Mouse (Mus musculus): ENCODE results near the gene Rab1a. TPM values are rescaled to one million over a fixed set of nuclear protein-coding genes. Genes with fewer than 3 reads are reported as not detected.

The Rab1a gene
- total RNA-seq, 2 experiments from 2014 or later = 88.6 to 95.4 TPM

DNA sequence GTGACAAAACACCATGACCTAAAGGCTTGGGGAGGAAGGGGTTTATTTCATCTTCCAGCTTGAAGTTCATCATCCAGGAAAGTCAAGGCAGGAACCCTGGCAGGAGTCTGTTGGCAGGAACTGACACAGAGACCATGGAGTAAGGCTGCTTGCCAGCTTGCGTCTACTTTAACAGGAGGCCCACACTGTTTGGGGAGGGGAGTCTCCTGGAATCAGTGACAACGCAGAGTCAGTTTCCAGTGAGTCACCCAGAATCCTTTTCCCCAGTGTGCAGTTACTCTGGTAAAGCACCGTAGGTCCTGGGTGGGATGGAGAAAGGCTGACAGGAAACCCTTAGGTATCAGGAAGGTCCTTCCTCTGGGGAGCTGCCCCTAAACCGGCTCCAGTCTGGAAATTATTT, 53.6 kb downstream of the Rab1a start:
- intact Hi-C loops (cut with DNase I) = no loop called here
- TF ChIP-seq CTCF (IDR thresholded peaks at IDR 0.05) = no peak
- H3K27ac ChIP-seq = no peak overlapping the region
- no peak for DNase-seq
- no peak overlapping the region for H3K4me3 ChIP-seq

GRCm38 (mm10) chr11:20262628-20263380, 61.6 kb downstream of the Rab1a start:
- DNase-seq = no peak
- H3K27ac ChIP-seq = no peak overlapping the region
- H3K4me3 ChIP-seq = no peak overlapping the region
- peak; percentile 64 for TF ChIP-seq CTCF (IDR thresholded peaks at IDR 0.05)
- intact Hi-C loops (cut with DNase I) = loop anchor here (1.0 to 5.0 kb wide), 2 partner anchors 69 to 138 kb away; partner anchors contain the start of gene Slc1a4

DNA sequence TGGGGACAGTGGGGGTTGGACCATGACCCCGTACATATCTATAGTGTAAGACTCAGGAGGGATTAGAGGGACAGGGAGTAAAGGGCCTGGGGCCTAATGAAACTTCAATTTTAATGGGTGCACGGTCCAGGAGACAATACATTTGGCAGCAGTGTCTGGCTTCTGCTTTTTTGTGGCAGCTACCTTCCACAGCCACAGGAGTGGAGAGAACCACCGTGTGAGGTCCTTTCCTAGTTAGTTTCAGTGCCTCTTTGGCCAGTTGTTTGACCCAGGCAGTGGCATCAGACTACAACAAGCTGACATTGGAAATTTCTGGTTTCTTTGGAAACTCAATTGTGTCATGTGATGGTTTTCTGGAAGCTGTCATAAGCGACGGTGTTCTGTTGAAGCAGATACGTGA, 68.7 kb downstream of the Rab1a start:
- Histone ChIP-seq H3K27ac (no peak overlapping the region), H3K4me3 (no peak overlapping the region)
- DNase-seq = no peak
- TF ChIP-seq CTCF (IDR thresholded peaks at IDR 0.05) = no peak
- intact Hi-C loops (cut with DNase I) = no loop called here

- intact Hi-C loops (cut with DNase I) = no loop called here
- no peak for TF ChIP-seq CTCF (IDR thresholded peaks at IDR 0.05)
- Histone ChIP-seq H3K4me3 (no peak overlapping the region), H3K27ac (no peak overlapping the region)
- no peak for DNase-seq
Measured at GRCm38 (mm10) chr11:20275974-20276373, 74.7 kb downstream of the Rab1a start.

Other genes starting within 250 kb of the Rab1a start
- gene Actr2, start 88.5 kb upstream of the Rab1a start, total RNA-seq (2021) = 10 to 100 TPM; 35.8 to 44.1 TPM
- 10 to 100 TPM; 30.8 to 36.1 TPM for gene Cep68, start 48.0 kb downstream of the Rab1a start, total RNA-seq (2021)
- gene Slc1a4, start 131.3 kb downstream of the Rab1a start, total RNA-seq (2021) = 1 to 10 TPM in 1 of 2 experiments, under 1 TPM in 1; 0.92 to 1.0 TPM